Mouse (Mus musculus): Measurements from ENCODE around the gene Gm38392.

DNA sequence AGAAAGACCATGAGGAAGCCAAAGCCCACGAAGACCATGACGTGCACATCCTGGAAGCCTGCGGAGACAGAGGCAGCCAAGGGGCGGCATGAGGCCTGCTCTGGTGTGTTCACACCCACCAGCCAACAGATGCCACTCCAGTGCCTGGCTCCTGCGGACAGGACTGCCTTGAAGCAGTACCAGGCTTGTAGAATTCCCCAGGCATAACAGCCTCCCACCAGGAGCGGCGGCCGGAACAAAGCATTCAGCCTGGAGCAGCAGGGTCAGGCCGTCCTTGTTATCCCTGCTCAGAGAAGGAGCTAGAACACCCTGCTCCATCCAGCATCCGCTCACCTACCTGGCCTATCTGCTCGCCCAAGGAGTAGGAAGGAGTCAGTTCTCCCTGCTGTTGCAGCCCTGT, 38.6 kb downstream of the Gm38392 start:
- TF ChIP-seq CTCF (IDR thresholded peaks at IDR 0.05; ENCODE audit: borderline replicate concordance, insufficient read depth, low read length) (no peak), POLR2A (IDR thresholded peaks at IDR 0.05; ENCODE audit: low read depth, low read length) (no peak)
